Mouse (Mus musculus) MEL (cell line): ENCODE measurements around the gene Fam161a.

Experiments
- E2F4 ChIP-seq: IDR thresholded peaks from 2 replicates; pipeline ENCODE4 v1.6.1; 2011; ENCODE audit warnings: low read depth, low read length, improper control_type of control experiment, borderline replicate concordance
- POLR2A ChIP-seq, 2 experiments: IDR thresholded peaks; 2 replicates each; pipeline ENCODE4 v1.6.1; 2011 to 2012; ENCODE audit warnings: low read length in 2 of 2, mild to moderate bottlenecking in 2 of 2, control low read depth in 1 of 2, improper control_type of control experiment in 1 of 2, low read depth in 1 of 2, moderate library complexity in 1 of 2; ENCODE audit not compliant: control insufficient read depth in 1 of 2, insufficient read depth in 1 of 2, poor library complexity in 1 of 2
- RCOR1 ChIP-seq: IDR thresholded peaks from 2 replicates; pipeline ENCODE4 v1.6.1; 2012; ENCODE audit warnings: low read depth, mild to moderate bottlenecking, inconsistent platforms, low read length, improper control_type of control experiment
- UBTF ChIP-seq: IDR thresholded peaks from 2 replicates; pipeline ENCODE4 v1.6.1; 2012; ENCODE audit warnings: low read depth, mild to moderate bottlenecking, inconsistent platforms, low read length, improper control_type of control experiment, moderate library complexity, borderline replicate concordance; ENCODE audit not compliant: insufficient read depth
- USF1 ChIP-seq: IDR thresholded peaks from 2 replicates; pipeline ENCODE4 v1.6.1; 2014; ENCODE audit warnings: low read depth, mild to moderate bottlenecking, inconsistent platforms, low read length, improper control_type of control experiment, moderate library complexity
- USF2 ChIP-seq, 2 experiments: IDR thresholded peaks; 2 replicates each; pipeline ENCODE4 v1.6.1; 2011 to 2012; ENCODE audit warnings: improper control_type of control experiment in 2 of 2, low read length in 2 of 2, borderline replicate concordance in 1 of 2, inconsistent platforms in 1 of 2, low read depth in 1 of 2, mild to moderate bottlenecking in 1 of 2; ENCODE audit not compliant: insufficient read depth in 1 of 2

GRCm38 (mm10) chr11:23013096-23013495 lies 5.8 kb downstream of the Fam161a start:
- TF ChIP-seq E2F4 (no peak), RCOR1 (no peak), UBTF (no peak), USF2 (IDR thresholded peaks at IDR 0.05; ENCODE audit: borderline replicate concordance in 1 of 2, insufficient read depth in 1 of 2, low read depth in 1 of 2, low read length in 2 of 2) (no peak), POLR2A (IDR thresholded peaks at IDR 0.05; ENCODE audit: control insufficient read depth in 1 of 2, insufficient read depth in 1 of 2, low read depth in 1 of 2, low read length in 2 of 2, poor library complexity in 1 of 2) (no peak), USF1 (no peak)
